18 mouse cellular contexts compared by ENCODE assay signal in genomic region chr7:98828052-98828451, GRCm38 (mm10). TPM values are rescaled to one million over a fixed set of nuclear protein-coding genes. Genes with fewer than 3 reads are reported as not detected.
DNase-seq lines count a peak whose midpoint lies in the region; ATAC-seq and TF ChIP-seq lines count a peak whose summit lies in the region.
"Had no signal": no experiment of that assay in that cellular context is flagged by ENCODE, and none has a peak within 500 bp of the region (broad histone marks: within the 10 kb centered on the region; RNA-seq: fewer than 3 reads in every experiment).

No protein-coding gene starts in this region.

- 65% methylated on average over 3 of the region's 3 CpGs for WGBS in limb, embryonic 11.5 days
- WGBS in limb, embryonic 10.5 days = 56% methylated on average over 3 of the region's 3 CpGs
- WGBS in forebrain, embryonic 16.5 days = 58% methylated on average over 3 of the region's 3 CpGs

- TF ChIP-seq CTCF in gastrocnemius, adult 2 months (IDR thresholded peaks at IDR 0.05) = no peak

- peaks cover 13% of the 10 kb centered on the region for H3K4me1 ChIP-seq in limb, embryonic 11.5 days (ENCODE audit: control insufficient read depth, insufficient read depth, low read length)
- peaks cover 27% of the 10 kb centered on the region for H3K4me1 ChIP-seq in limb, embryonic 10.5 days
- H3K4me1 ChIP-seq in forebrain, embryonic 16.5 days (replicated peaks; ENCODE audit: control insufficient read depth, insufficient read depth, low read length) = no peaks in the 10 kb centered on the region
- H3K4me1 ChIP-seq: midbrain, embryonic 12.5 days had no signal

- no peaks in the 10 kb centered on the region for H3K9me3 ChIP-seq in limb, embryonic 11.5 days (ENCODE audit: control insufficient read depth, low read length)
- no peaks in the 10 kb centered on the region for H3K9me3 ChIP-seq in limb, embryonic 10.5 days (replicated peaks)
- H3K9me3 ChIP-seq in forebrain, embryonic 16.5 days (ENCODE audit: control insufficient read depth, low read length) = no peaks in the 10 kb centered on the region
- H3K9me3 ChIP-seq: midbrain, embryonic 12.5 days had no signal

- no peak for DNase-seq in limb, embryonic 11.5 days (ENCODE audit: low spot score)
- DNase-seq in limb, embryonic 10.5 days (ENCODE audit: low spot score) = no peak
- peak; percentile 37 for DNase-seq in MN1 (ENCODE audit: low spot score)
- DNase-seq in NIH3T3 (ENCODE audit: low read depth) = peak; percentile 14
- DNase-seq in gastrocnemius, adult 2 months = no peak
- DNase-seq in thymus, postnatal 0 days (ENCODE audit: low spot score) = no peak
- DNase-seq: adrenal gland, adult 8-10 months; cerebellum, postnatal 10 days; gastrocnemius, postnatal 14 days; heart, adult 18-20 months; heart, postnatal 4 days; kidney, adult 18-20 months; liver, postnatal 0 days; thymus, postnatal 25 days had no signal

- H3K27ac ChIP-seq in limb, embryonic 11.5 days (replicated peaks; ENCODE audit: low read depth, low read length) = no peak overlapping the region
- H3K27ac ChIP-seq in limb, embryonic 10.5 days = no peak overlapping the region
- H3K27ac ChIP-seq in forebrain, embryonic 16.5 days (ENCODE audit: low read length) = peak overlapping the region; percentile 26
- no peak overlapping the region for H3K27ac ChIP-seq in gastrocnemius, adult 2 months
- H3K27ac ChIP-seq: kidney, postnatal 0 days; midbrain, embryonic 12.5 days had no signal

- no peak overlapping the region for H3K4me2 ChIP-seq in limb, embryonic 11.5 days (ENCODE audit: low read depth, severe bottlenecking)
- no peak overlapping the region for H3K4me2 ChIP-seq in forebrain, embryonic 16.5 days (ENCODE audit: low read length)
- H3K4me2 ChIP-seq: midbrain, embryonic 12.5 days had no signal

- no peak overlapping the region for H3K4me3 ChIP-seq in limb, embryonic 11.5 days (ENCODE audit: low read depth, low read length)
- H3K4me3 ChIP-seq in limb, embryonic 10.5 days = no peak overlapping the region
- no peak overlapping the region for H3K4me3 ChIP-seq in forebrain, embryonic 16.5 days (replicated peaks; ENCODE audit: low read length)
- no peak overlapping the region for H3K4me3 ChIP-seq in gastrocnemius, adult 2 months
- H3K4me3 ChIP-seq: midbrain, embryonic 12.5 days had no signal

- ATAC-seq in limb, embryonic 11.5 days (ENCODE audit: insufficient number of reproducible peaks, low FRiP score, low TSS enrichment, low read depth) = peak; percentile 27; the same call in 1 of the 2 replicates
- peak; percentile 72 for ATAC-seq in forebrain, embryonic 16.5 days
- ATAC-seq: liver, postnatal 0 days; Patski had no signal

- peaks cover 22% of the 10 kb centered on the region for H3K27me3 ChIP-seq in limb, embryonic 11.5 days (ENCODE audit: control insufficient read depth, insufficient read depth, low read length)
- H3K27me3 ChIP-seq in limb, embryonic 10.5 days (ENCODE audit: low read depth, poor library complexity, severe bottlenecking) = peaks cover 80% of the 10 kb centered on the region
- peaks cover 18% of the 10 kb centered on the region for H3K27me3 ChIP-seq in forebrain, embryonic 16.5 days (replicated peaks; ENCODE audit: control insufficient read depth, insufficient read depth, low read length)

- intact Hi-C loops in gastrocnemius, adult 2 months (cut with DNase I) = no loop called here

- H3K9ac ChIP-seq in limb, embryonic 11.5 days (ENCODE audit: low read length) = no peak overlapping the region
- no peak overlapping the region for H3K9ac ChIP-seq in forebrain, embryonic 16.5 days (replicated peaks; ENCODE audit: low read depth, low read length)
- H3K9ac ChIP-seq: liver, postnatal 0 days; midbrain, embryonic 12.5 days had no signal

- no peaks in the 10 kb centered on the region for H3K36me3 ChIP-seq in limb, embryonic 11.5 days (ENCODE audit: control insufficient read depth, insufficient read depth, low read length)
- no peaks in the 10 kb centered on the region for H3K36me3 ChIP-seq in limb, embryonic 10.5 days
- H3K36me3 ChIP-seq in forebrain, embryonic 16.5 days (ENCODE audit: control insufficient read depth, insufficient read depth) = no peaks in the 10 kb centered on the region
- H3K36me3 ChIP-seq: midbrain, embryonic 12.5 days had no signal

RNA-seq across cellular contexts. Expression of gene Wnt11, which starts 6.9 kb away (rescaled TPM):
- polyA plus RNA-seq in limb, embryonic 11.5 days (2014; fragmentation: Nextera tagmentation; extraction: Ambion mirVana) = 21.3 and 22.2 TPM in 2 replicates
- polyA plus RNA-seq in limb, embryonic 10.5 days (2016; fragmentation: Nextera tagmentation; extraction: Ambion mirVana) = 10.3 and 19.3 TPM in 2 replicates
- polyA plus RNA-seq in forebrain, embryonic 16.5 days (2015; fragmentation: Nextera tagmentation; extraction: Ambion mirVana) = 0.37 and 0.53 TPM in 2 replicates
- 1 to 10 TPM; 5.3 to 8.3 TPM for total RNA-seq in gastrocnemius, adult 2 months (2021)
- polyA plus RNA-seq in thymus, postnatal 0 days (2015; fragmentation: Nextera tagmentation; extraction: Ambion mirVana) = 0.49 and 1.0 TPM in 2 replicates

Comparison
In these comparisons a context has a peak if more than half of its experiments do, and no peak if none do; other contexts are left out.
1. DNase-seq: peak in MN1 (single experiment) and NIH3T3 (single experiment); none in limb, embryonic 11.5 days (single experiment), limb, embryonic 10.5 days (single experiment), gastrocnemius, adult 2 months (single experiment) and thymus, postnatal 0 days (single experiment).